In the genomic region with DNA sequence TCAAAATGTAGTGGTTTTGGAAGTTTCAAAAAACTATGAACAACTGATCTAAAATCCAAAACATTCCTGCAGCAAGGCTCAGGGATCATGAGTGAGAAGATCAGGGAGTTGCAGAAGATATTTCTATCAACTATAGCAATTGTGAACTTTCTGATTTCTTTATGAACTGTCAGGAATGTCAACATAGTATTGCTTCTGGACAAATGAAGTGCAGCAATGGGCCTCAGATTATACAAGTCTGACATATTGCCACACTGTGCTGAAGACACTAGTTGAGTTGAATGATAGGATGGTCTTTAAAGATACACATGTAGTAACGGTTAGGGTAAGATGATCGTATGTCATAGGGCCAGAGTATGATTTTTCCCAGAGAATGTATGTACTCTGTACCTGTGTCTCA, we compare ENCODE assay signal across 19 mouse cellular contexts.
"Had no signal": no experiment of that assay in that cellular context is flagged by ENCODE, and none has a peak within 500 bp of the region (broad histone marks: within the 10 kb centered on the region; RNA-seq: fewer than 3 reads in every experiment).

No protein-coding gene starts in this region.

- H3K9ac ChIP-seq: liver, embryonic 12.5 days; liver, embryonic 14.5 days; midbrain, embryonic 12.5 days; neural tube, embryonic 13.5 days; neural tube, embryonic 15.5 days had no signal

- ATAC-seq: liver, embryonic 12.5 days; midbrain, embryonic 16.5 days had no signal

- DNase-seq: lung, adult 18-20 months; lung, postnatal 36 days; midbrain, embryonic 14.5 days; retina, postnatal 1 day; right cerebral cortex, adult 18-20 months; right cerebral cortex, postnatal 25 days; right cerebral cortex, postnatal 4 days; spleen, adult 18-20 months; thymus, adult 18-20 months; thymus, postnatal 14 days; thymus, postnatal 36 days had no signal

- H3K36me3 ChIP-seq: liver, embryonic 12.5 days; midbrain, embryonic 10.5 days; midbrain, embryonic 12.5 days; neural tube, embryonic 13.5 days; neural tube, embryonic 15.5 days had no signal

- H3K4me1 ChIP-seq: liver, embryonic 12.5 days; midbrain, embryonic 10.5 days; midbrain, embryonic 12.5 days; neural tube, embryonic 13.5 days; neural tube, embryonic 15.5 days had no signal

- H3K27me3 ChIP-seq: liver, embryonic 12.5 days; midbrain, embryonic 12.5 days; neural tube, embryonic 13.5 days; neural tube, embryonic 15.5 days had no signal

- H3K27ac ChIP-seq: liver, embryonic 12.5 days; liver, embryonic 14.5 days; midbrain, embryonic 10.5 days; midbrain, embryonic 12.5 days; neural tube, embryonic 13.5 days; neural tube, embryonic 15.5 days had no signal

- H3K9me3 ChIP-seq: liver, embryonic 12.5 days; midbrain, embryonic 10.5 days; midbrain, embryonic 12.5 days; neural tube, embryonic 13.5 days; neural tube, embryonic 15.5 days had no signal

- H3K4me3 ChIP-seq: liver, embryonic 12.5 days; midbrain, embryonic 10.5 days; midbrain, embryonic 12.5 days; myocyte; neural tube, embryonic 13.5 days; neural tube, embryonic 15.5 days had no signal

- H3K4me2 ChIP-seq: liver, embryonic 12.5 days; midbrain, embryonic 12.5 days; neural tube, embryonic 13.5 days; neural tube, embryonic 15.5 days had no signal
